Mouse (Mus musculus) small intestine, adult 2 months (tissue): Measurements from ENCODE around the gene Krtcap2.

Experiments
- CTCF ChIP-seq: fragments of 200-500 bp; IDR thresholded peaks from 2 replicates; pipeline ENCODE4 v1.5.1; 2012; ENCODE audit warnings: low read depth, mild to moderate bottlenecking, control low read depth, inconsistent platforms, low read length, moderate library complexity, mixed read lengths; ENCODE audit not compliant: insufficient replicate concordance, insufficient read length; ENCODE audit errors: extremely low read depth
- POLR2A ChIP-seq: fragments of 200-500 bp; IDR thresholded peaks from 2 replicates; pipeline ENCODE4 v1.6.1; 2012; ENCODE audit warnings: low read depth, mild to moderate bottlenecking, control low read depth, inconsistent platforms, low read length, moderate library complexity

- TF ChIP-seq CTCF (no peak), POLR2A (no peak)
Observed at GRCm38 (mm10) chr3:89225918-89226317, 19.8 kb upstream of the Krtcap2 start.
